Mouse (Mus musculus) bone marrow, adult 2 months (tissue): Measurements from ENCODE around the gene Lrrc7.

Source experiments
- CTCF ChIP-seq: fragments of 200-500 bp; IDR thresholded peaks from 2 replicates; pipeline ENCODE4 v1.5.1; 2011; ENCODE audit warnings: low read length, control low read depth; ENCODE audit not compliant: control insufficient read depth, insufficient read depth
- POLR2A ChIP-seq: fragments of 200-500 bp; IDR thresholded peaks from 2 replicates; pipeline ENCODE4 v1.6.1; 2011; ENCODE audit warnings: low read depth, mild to moderate bottlenecking, control low read depth, low read length, borderline replicate concordance; ENCODE audit not compliant: control insufficient read depth

DNA sequence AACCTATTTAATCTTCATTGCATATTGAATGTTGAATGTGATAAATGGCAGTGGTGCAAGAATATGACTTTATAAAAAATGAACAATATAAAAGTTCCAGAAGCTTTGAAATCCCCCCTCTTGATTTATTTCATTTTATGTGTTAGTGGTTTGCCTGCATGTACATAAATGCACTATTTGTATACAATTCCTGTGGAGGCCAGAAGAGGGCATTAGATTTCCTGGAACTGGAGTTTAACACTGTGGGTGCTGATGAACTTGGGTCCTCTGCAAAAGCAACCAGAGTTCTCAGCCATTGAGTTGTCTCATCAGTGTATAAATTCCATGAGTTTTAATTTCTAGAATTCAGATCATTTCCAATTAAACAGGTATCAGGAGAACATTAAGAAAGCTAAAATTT is 397.0 kb downstream of the Lrrc7 start:
- TF ChIP-seq CTCF (no peak), POLR2A (no peak)
